Mouse (Mus musculus) erythroid progenitor cell, adult 5-6 weeks (primary cell): ENCODE measurements around the gene Nxpe5. TPM values are rescaled to one million over a fixed set of nuclear protein-coding genes. Genes with fewer than 3 reads are reported as not detected.

ENCODE experiments used
- ATAC-seq: replicated peaks from 2 replicates; pipeline ENCODE4 v1.8.0; 2016; ENCODE audit warnings: moderate number of reproducible peaks, mild to moderate bottlenecking, moderate TSS enrichment, inconsistent platforms; ENCODE audit not compliant: poor library complexity, low FRiP score, severe bottlenecking
- total RNA-seq, 2 experiments: library from RNA; stranded (forward) in 1 of 2; stranded (reverse) in 1 of 2; fragments of 150-400 nt in 1 of 2; fragments of 186-747, 209-891 nt in 1 of 2; gene quantifications; 2 replicates each; pipeline versions ENCODE4 v1.2.3 to v1.2.4; 2015 to 2017; ENCODE audit warnings: low replicate concordance in 2 of 2

The Nxpe5 gene
- total RNA-seq, 2 experiments from 2014 or later: 0.84 TPM; not detected in 1

GRCm38 (mm10) chr5:138241511-138241910 is 15.8 kb downstream of the Nxpe5 start:
- no peak for ATAC-seq

GRCm38 (mm10) chr5:138251144-138251543 is 25.4 kb downstream of the Nxpe5 start:
- ATAC-seq: no peak

GRCm38 (mm10) chr5:138253061-138253460 is 27.4 kb downstream of the Nxpe5 start:
- no peak for ATAC-seq

GRCm38 (mm10) chr5:138255353-138256093 is 29.8 kb downstream of the Nxpe5 start, which contains the start of gene Lamtor4:
Lamtor4 (plus strand) TSS chr5:138255482.
- ATAC-seq: peak; percentile 98

GRCm38 (mm10) chr5:138256094-138256467 is 30.4 kb downstream of the Nxpe5 start:
- ATAC-seq: peak; percentile 7; the same call in 1 of the 2 replicates

- ATAC-seq: no peak
Observed at GRCm38 (mm10) chr5:138256966-138257584, 31.4 kb downstream of the Nxpe5 start.

GRCm38 (mm10) chr5:138257585-138257978 is 31.9 kb downstream of the Nxpe5 start:
- no peak for ATAC-seq

GRCm38 (mm10) chr5:138258078-138258477 is 32.4 kb downstream of the Nxpe5 start:
- ATAC-seq: no peak

- ATAC-seq: no peak
Observed at GRCm38 (mm10) chr5:138258542-138258941, 32.8 kb downstream of the Nxpe5 start.

- ATAC-seq: no peak
Observed at GRCm38 (mm10) chr5:138258993-138259392, 33.3 kb downstream of the Nxpe5 start.

- ATAC-seq: no peak
Observed at GRCm38 (mm10) chr5:138260051-138260450, 34.4 kb downstream of the Nxpe5 start.

- ATAC-seq: no peak
Observed at GRCm38 (mm10) chr5:138260834-138261233, 35.1 kb downstream of the Nxpe5 start.

- no peak for ATAC-seq
Observed at GRCm38 (mm10) chr5:138262001-138262400, 36.3 kb downstream of the Nxpe5 start.

GRCm38 (mm10) chr5:138262582-138263240 is 37.0 kb downstream of the Nxpe5 start:
- ATAC-seq: no peak

GRCm38 (mm10) chr5:138263260-138264206 is 37.8 kb downstream of the Nxpe5 start, which contains the start of gene BC037034:
BC037034 (minus strand) TSS chr5:138264033.
- ATAC-seq: peak; percentile 91

- 0 out of 2 replicates have a peak, but pooled peaks have one; percentile 9 for ATAC-seq
Observed at GRCm38 (mm10) chr5:138264207-138264578, 38.5 kb downstream of the Nxpe5 start.

- no peak for ATAC-seq
Observed at GRCm38 (mm10) chr5:138265712-138266111, 40.0 kb downstream of the Nxpe5 start.

- no peak for ATAC-seq
Observed at GRCm38 (mm10) chr5:138267114-138267513, 41.4 kb downstream of the Nxpe5 start.

GRCm38 (mm10) chr5:138268980-138269379 is 43.3 kb downstream of the Nxpe5 start:
- no peak for ATAC-seq

GRCm38 (mm10) chr5:138271232-138271631 is 45.5 kb downstream of the Nxpe5 start:
- ATAC-seq: no peak
